In genomic region chr13:56555957-56556356, GRCm38 (mm10) we compare ENCODE assay signal across 8 mouse cellular contexts. TPM values are rescaled to one million over a fixed set of nuclear protein-coding genes. Genes with fewer than 3 reads are reported as not detected.
DNase-seq lines count a peak whose midpoint lies in the region; TF ChIP-seq lines count a peak whose summit lies in the region.
"Had no signal": no experiment of that assay in that cellular context is flagged by ENCODE, and none has a peak within 500 bp of the region (broad histone marks: within the 10 kb centered on the region; RNA-seq: fewer than 3 reads in every experiment).

No protein-coding gene starts in this region.

- TF ChIP-seq CTCF in liver, adult 2 months (IDR thresholded peaks at IDR 0.05; ENCODE audit: low read depth, low read length), result peak; percentile 48

- H3K27me3 ChIP-seq in liver, adult 2 months (ENCODE audit: control insufficient read depth, insufficient read depth, low read length), result no peaks in the 10 kb centered on the region

- H3K4me1 ChIP-seq in liver, adult 2 months (ENCODE audit: control insufficient read depth, insufficient read depth, low read length), result peaks cover 26% of the 10 kb centered on the region

- TF ChIP-seq POLR2A in liver, adult 2 months (IDR thresholded peaks at IDR 0.05; ENCODE audit: extremely low read depth, insufficient read depth, low read length), result no peak

- H3K79me2 ChIP-seq in liver, adult 2 months (ENCODE audit: control insufficient read depth, insufficient read depth, low read length), result no peaks in the 10 kb centered on the region

- peak; percentile 70 for DNase-seq in liver, adult 2 months (ENCODE audit: extremely low read depth, low read depth, low spot score)
- no peak for DNase-seq in liver
- peak; percentile 67 for DNase-seq in adrenal gland, postnatal 14 days
- DNase-seq in cerebellum, postnatal 36 days, result peak; percentile 18
- DNase-seq in kidney, adult 8-10 months, result peak; percentile 43 to 66
- peak; percentile 33 for DNase-seq in ovary, postnatal 14 days (ENCODE audit: low spot score)
- no peak for DNase-seq in T-cell, adult 2 months (ENCODE audit: low spot score)

- no peak overlapping the region for H3K4me3 ChIP-seq in liver, adult 2 months (ENCODE audit: insufficient read depth, low read depth, low read length)
- H3K4me3 ChIP-seq: hindbrain, embryonic 15.5 days had no signal

- no peak overlapping the region for H3K9ac ChIP-seq in liver, adult 2 months (ENCODE audit: low read depth, low read length)
- H3K9ac ChIP-seq: hindbrain, embryonic 15.5 days had no signal

- WGBS in liver, adult 2 months, result 0% methylated on average over 1 of the region's 1 CpGs

- H3K27ac ChIP-seq in liver, adult 2 months (replicated peaks; ENCODE audit: insufficient read depth, low read depth, low read length), result no peak overlapping the region
- H3K27ac ChIP-seq: hindbrain, embryonic 15.5 days had no signal

- H3K36me3 ChIP-seq in liver, adult 2 months (ENCODE audit: control insufficient read depth, insufficient read depth, low read length), result no peaks in the 10 kb centered on the region
- H3K36me3 ChIP-seq: hindbrain, embryonic 15.5 days had no signal

RNA-seq across cellular contexts. Expression of gene Lect2, which starts 7.7 kb away (rescaled TPM):
- 230 and 425 TPM in 2 replicates for total RNA-seq in liver, adult 2 months (2014; rRNA removed)
- 106 and 170 TPM in 2 replicates for polyA plus RNA-seq in liver, adult 2 months (2012; rRNA removed)
- total RNA-seq in adrenal gland, postnatal 14 days (2021), result 1.3 and 46.7 TPM in 2 replicates

RNA-seq across cellular contexts. Expression of gene Fbxl21, which starts 33.7 kb away (rescaled TPM):
- total RNA-seq in liver, adult 2 months (2014; rRNA removed), result 2.1 and 2.4 TPM in 2 replicates
- 1.9 and 2.8 TPM in 2 replicates for polyA plus RNA-seq in liver, adult 2 months (2012; rRNA removed)
- total RNA-seq in adrenal gland, postnatal 14 days (2021), result 2.7 and 3.0 TPM in 2 replicates

RNA-seq across cellular contexts. Expression of gene Tgfbi, which starts 53.4 kb away (rescaled TPM):
- 34.3 and 39.3 TPM in 2 replicates for total RNA-seq in liver, adult 2 months (2014; rRNA removed)
- 23.3 and 27.2 TPM in 2 replicates for polyA plus RNA-seq in liver, adult 2 months (2012; rRNA removed)
- 40.1 and 59.6 TPM in 2 replicates for total RNA-seq in adrenal gland, postnatal 14 days (2021)

Comparison
In these comparisons a context has a peak if more than half of its experiments do, and no peak if none do; other contexts are left out.
1. DNase-seq: peak in liver, adult 2 months (single experiment), adrenal gland, postnatal 14 days (single experiment), cerebellum, postnatal 36 days (2 of 2), kidney, adult 8-10 months (2 of 2) and ovary, postnatal 14 days (single experiment); none in liver (single experiment) and T-cell, adult 2 months (single experiment).